Mouse (Mus musculus): ENCODE results near the gene Slf2. TPM values are rescaled to one million over a fixed set of nuclear protein-coding genes. Genes with fewer than 3 reads are reported as not detected.
A peak's percentile ranks its signal among the peaks of the same experiment; 100 is the strongest.

Gene Slf2
- total and polyA plus RNA-seq, 2 experiments, result 7.9 to 15.1 TPM

- H3K4me1 ChIP-seq (ENCODE audit: control insufficient read depth, insufficient read depth, low read length), result peaks cover 15% of the 10 kb centered on the region
- no peak overlapping the region; the same call in 1 of the 2 replicates for H3K9ac ChIP-seq (ENCODE audit: low read depth, low read length)
- TF ChIP-seq CTCF (IDR thresholded peaks at IDR 0.05; ENCODE audit: low read depth, low read length) (no peak), POLR2A (IDR thresholded peaks at IDR 0.05; ENCODE audit: extremely low read depth, insufficient read depth, low read length) (no peak)
- no peak overlapping the region for H3K4me3 ChIP-seq (ENCODE audit: insufficient read depth, low read depth, low read length)
- H3K27me3 ChIP-seq (ENCODE audit: control insufficient read depth, insufficient read depth, low read length), result no peaks in the 10 kb centered on the region
- WGBS, result 53% methylated on average over 6 of the region's 6 CpGs
- peak overlapping the region; percentile 92 for H3K27ac ChIP-seq (replicated peaks; ENCODE audit: insufficient read depth, low read depth, low read length)
- H3K79me2 ChIP-seq (ENCODE audit: control insufficient read depth, insufficient read depth, low read length), result peaks cover 4% of the 10 kb centered on the region; the same call in 1 of the 2 replicates
- H3K36me3 ChIP-seq (ENCODE audit: control insufficient read depth, insufficient read depth, low read length), result peaks cover 10% of the 10 kb centered on the region
- DNase-seq (ENCODE audit: extremely low read depth, low read depth, low spot score), result no peak
Measured at GRCm38 (mm10) chr19:45013581-45014225, 82.8 kb downstream of the Slf2 start.

- peaks cover 10% of the 10 kb centered on the region for H3K36me3 ChIP-seq (ENCODE audit: control insufficient read depth, insufficient read depth, low read length)
- H3K9ac ChIP-seq (ENCODE audit: low read depth, low read length), result peak within 1 kb of the TSS; percentile 79
- no peaks in the 10 kb centered on the region for H3K27me3 ChIP-seq (ENCODE audit: control insufficient read depth, insufficient read depth, low read length)
- H3K27ac ChIP-seq (replicated peaks; ENCODE audit: insufficient read depth, low read depth, low read length), result peak within 1 kb of the TSS; percentile 92
- 10% methylated on average over 10 of the region's 10 CpGs for WGBS
- H3K4me1 ChIP-seq (ENCODE audit: control insufficient read depth, insufficient read depth, low read length), result peaks cover 16% of the 10 kb centered on the region
- peak; percentile 62 for DNase-seq (ENCODE audit: extremely low read depth, low read depth, low spot score)
- H3K4me3 ChIP-seq (ENCODE audit: insufficient read depth, low read depth, low read length), result peak within 1 kb of the TSS; percentile 73
- TF ChIP-seq CTCF (IDR thresholded peaks at IDR 0.05; ENCODE audit: low read depth, low read length) (no peak), POLR2A (IDR thresholded peaks at IDR 0.05; ENCODE audit: extremely low read depth, insufficient read depth, low read length) (no peak)
- H3K79me2 ChIP-seq (ENCODE audit: control insufficient read depth, insufficient read depth, low read length), result peaks cover 5% of the 10 kb centered on the region; the same call in 1 of the 2 replicates
Measured at GRCm38 (mm10) chr19:45014335-45014971, 83.5 kb downstream of the Slf2 start, which contains the start of gene Lzts2. Gene Lzts2, plus strand, starts transcription at chr19:45014414.

GRCm38 (mm10) chr19:45014981-45015402, 84.0 kb downstream of the Slf2 start:
- no peak for TF ChIP-seq CTCF (IDR thresholded peaks at IDR 0.05; ENCODE audit: low read depth, low read length)
- peak; percentile 53; the same call in 1 of the 2 replicates for TF ChIP-seq POLR2A (IDR thresholded peaks at IDR 0.05; ENCODE audit: extremely low read depth, insufficient read depth, low read length)
- H3K4me3 ChIP-seq (ENCODE audit: insufficient read depth, low read depth, low read length), result peak overlapping the region; percentile 73
- H3K27me3 ChIP-seq (ENCODE audit: control insufficient read depth, insufficient read depth, low read length), result no peaks in the 10 kb centered on the region
- peak overlapping the region; percentile 92 for H3K27ac ChIP-seq (replicated peaks; ENCODE audit: insufficient read depth, low read depth, low read length)
- H3K79me2 ChIP-seq (ENCODE audit: control insufficient read depth, insufficient read depth, low read length), result peaks cover 5% of the 10 kb centered on the region; the same call in 1 of the 2 replicates
- peak overlapping the region; percentile 79 for H3K9ac ChIP-seq (ENCODE audit: low read depth, low read length)
- DNase-seq (ENCODE audit: extremely low read depth, low read depth, low spot score), result peak; percentile 99
- peaks cover 6% of the 10 kb centered on the region; the same call in 1 of the 2 replicates for H3K36me3 ChIP-seq (ENCODE audit: control insufficient read depth, insufficient read depth, low read length)
- under 1% methylated on average over 25 of the region's 25 CpGs for WGBS
- H3K4me1 ChIP-seq (ENCODE audit: control insufficient read depth, insufficient read depth, low read length), result peaks cover 16% of the 10 kb centered on the region

GRCm38 (mm10) chr19:45015518-45016281, 84.7 kb downstream of the Slf2 start:
- no peaks in the 10 kb centered on the region for H3K27me3 ChIP-seq (ENCODE audit: control insufficient read depth, insufficient read depth, low read length)
- H3K36me3 ChIP-seq (ENCODE audit: control insufficient read depth, insufficient read depth, low read length), result peaks cover 3% of the 10 kb centered on the region; the same call in 1 of the 2 replicates
- peaks cover 10% of the 10 kb centered on the region; the same call in 1 of the 2 replicates for H3K79me2 ChIP-seq (ENCODE audit: control insufficient read depth, insufficient read depth, low read length)
- peak overlapping the region; percentile 79 for H3K9ac ChIP-seq (ENCODE audit: low read depth, low read length)
- TF ChIP-seq POLR2A (IDR thresholded peaks at IDR 0.05; ENCODE audit: extremely low read depth, insufficient read depth, low read length) (no peak), CTCF (IDR thresholded peaks at IDR 0.05; ENCODE audit: low read depth, low read length) (no peak)
- peaks cover 16% of the 10 kb centered on the region for H3K4me1 ChIP-seq (ENCODE audit: control insufficient read depth, insufficient read depth, low read length)
- peak overlapping the region; percentile 73 for H3K4me3 ChIP-seq (ENCODE audit: insufficient read depth, low read depth, low read length)
- under 1% methylated on average over 34 of the region's 34 CpGs for WGBS
- DNase-seq (ENCODE audit: extremely low read depth, low read depth, low spot score), result peak; percentile 53
- peak overlapping the region; percentile 91 for H3K27ac ChIP-seq (replicated peaks; ENCODE audit: insufficient read depth, low read depth, low read length)

GRCm38 (mm10) chr19:45016341-45017215, 85.6 kb downstream of the Slf2 start:
- 1% methylated on average over 18 of the region's 18 CpGs for WGBS
- peak; percentile 64 for DNase-seq (ENCODE audit: extremely low read depth, low read depth, low spot score)
- Histone ChIP-seq H3K4me1 (ENCODE audit: control insufficient read depth, insufficient read depth, low read length) (peaks cover 16% of the 10 kb centered on the region), H3K36me3 (ENCODE audit: control insufficient read depth, insufficient read depth, low read length) (peaks cover 3% of the 10 kb centered on the region; the same call in 1 of the 2 replicates), H3K27ac (replicated peaks; ENCODE audit: insufficient read depth, low read depth, low read length) (peak overlapping the region; percentile 91), H3K27me3 (ENCODE audit: control insufficient read depth, insufficient read depth, low read length) (no peaks in the 10 kb centered on the region), H3K4me3 (ENCODE audit: insufficient read depth, low read depth, low read length) (peak overlapping the region; percentile 73), H3K79me2 (ENCODE audit: control insufficient read depth, insufficient read depth, low read length) (peaks cover 15% of the 10 kb centered on the region; the same call in 1 of the 2 replicates), H3K9ac (ENCODE audit: low read depth, low read length) (peak overlapping the region; percentile 79)
- TF ChIP-seq CTCF (IDR thresholded peaks at IDR 0.05; ENCODE audit: low read depth, low read length), result no peak
- 0 out of 2 replicates have a peak, but pooled peaks have one; percentile 12 for TF ChIP-seq POLR2A (IDR thresholded peaks at IDR 0.05; ENCODE audit: extremely low read depth, insufficient read depth, low read length)
